Mouse (Mus musculus) MEL (cell line): ENCODE results near the gene Cyp20a1. TPM values are rescaled to one million over a fixed set of nuclear protein-coding genes. Genes with fewer than 3 reads are reported as not detected.

Experiments
- DNase-seq: peaks from one replicate; pipeline ENCODE4 v3.0.0; 2011; ENCODE audit warnings: low read depth, low spot score
- H3K27ac ChIP-seq: 2 replicates; pipeline ENCODE4 v1.5.1; 2012; ENCODE audit warnings: low read depth, mild to moderate bottlenecking, control low read depth, low read length, moderate library complexity; ENCODE audit not compliant: control insufficient read depth
- H3K27me3 ChIP-seq, 2 experiments: fragments of 150-350 bp in 1 of 2; sonication (generic) in 1 of 2; 2 replicates each; pipeline ENCODE4 v1.6.1; 2012; ENCODE audit warnings: low read length in 2 of 2, mild to moderate bottlenecking in 2 of 2, improper control_type of control experiment in 1 of 2, moderate library complexity in 1 of 2; ENCODE audit not compliant: insufficient read depth in 2 of 2, control insufficient read depth in 1 of 2
- H3K36me3 ChIP-seq, 2 experiments: 2 replicates each; pipeline ENCODE4 v1.6.1; 2012 to 2014; ENCODE audit warnings: low read length in 2 of 2, improper control_type of control experiment in 1 of 2, inconsistent platforms in 1 of 2, mild to moderate bottlenecking in 1 of 2; ENCODE audit not compliant: insufficient read depth in 2 of 2, control insufficient read depth in 1 of 2
- H3K4me1 ChIP-seq, 2 experiments: fragments of 150-350 bp in 1 of 2; sonication (generic) in 1 of 2; 2 replicates each; pipeline ENCODE4 v1.6.1; 2012; ENCODE audit warnings: low read length in 2 of 2, improper control_type of control experiment in 1 of 2, mild to moderate bottlenecking in 1 of 2; ENCODE audit not compliant: insufficient read depth in 2 of 2, control insufficient read depth in 1 of 2
- H3K4me3 ChIP-seq, 2 experiments: fragments of 150-350 bp in 1 of 2; sonication (generic) in 1 of 2; 2 replicates each; pipeline ENCODE4 v1.5.1; 2012; ENCODE audit warnings: low read depth in 2 of 2, low read length in 2 of 2, mild to moderate bottlenecking in 2 of 2, moderate library complexity in 2 of 2, control low read depth in 1 of 2, improper control_type of control experiment in 1 of 2; ENCODE audit not compliant: control insufficient read depth in 1 of 2, insufficient read depth in 1 of 2
- H3K79me2 ChIP-seq: 2 replicates; pipeline ENCODE4 v1.6.1; 2012; ENCODE audit warnings: mild to moderate bottlenecking, low read length, moderate library complexity; ENCODE audit not compliant: control insufficient read depth, poor library complexity, insufficient read depth
- H3K9ac ChIP-seq: 2 replicates; pipeline ENCODE4 v1.6.1; 2012; ENCODE audit warnings: low read depth, mild to moderate bottlenecking, control low read depth, low read length, moderate library complexity; ENCODE audit not compliant: control insufficient read depth, poor library complexity, severe bottlenecking
- H3K9me3 ChIP-seq: fragments of 150-350 bp; sonication (generic); replicated peaks from 2 replicates; pipeline ENCODE4 v1.6.1; 2012; ENCODE audit warnings: mild to moderate bottlenecking, low read length, improper control_type of control experiment, moderate library complexity; ENCODE audit not compliant: insufficient read depth
- CHD1 ChIP-seq: IDR thresholded peaks from 2 replicates; pipeline ENCODE4 v1.6.1; 2012; ENCODE audit warnings: low read depth, mild to moderate bottlenecking, inconsistent platforms, low read length, improper control_type of control experiment
- CTCF ChIP-seq, 3 experiments: IDR thresholded peaks in 2 of 3; conservative IDR thresholded peaks in 1 of 3; 2 replicates each; pipeline ENCODE4 v1.5.1; 2011 to 2012; ENCODE audit warnings: low read length in 3 of 3, low read depth in 2 of 3, mild to moderate bottlenecking in 2 of 3, improper control_type of control experiment in 1 of 3, inconsistent platforms in 1 of 3, mixed read lengths in 1 of 3, moderate library complexity in 1 of 3; ENCODE audit not compliant: control insufficient read depth in 1 of 3, insufficient read depth in 1 of 3, poor library complexity in 1 of 3, severe bottlenecking in 1 of 3
- E2F4 ChIP-seq: IDR thresholded peaks from 2 replicates; pipeline ENCODE4 v1.6.1; 2011; ENCODE audit warnings: low read depth, low read length, improper control_type of control experiment, borderline replicate concordance
- ETS1 ChIP-seq: IDR thresholded peaks from 2 replicates; pipeline ENCODE4 v1.6.1; 2012; ENCODE audit warnings: low read depth, mild to moderate bottlenecking, inconsistent platforms, low read length, improper control_type of control experiment, moderate library complexity
- GABPA ChIP-seq: IDR thresholded peaks from 2 replicates; pipeline ENCODE4 v1.6.1; 2012; ENCODE audit warnings: low read depth, mild to moderate bottlenecking, inconsistent platforms, low read length, improper control_type of control experiment, moderate library complexity
- MAZ ChIP-seq: IDR thresholded peaks from 2 replicates; pipeline ENCODE4 v1.6.1; 2012; ENCODE audit warnings: low read depth, mild to moderate bottlenecking, inconsistent platforms, low read length, improper control_type of control experiment
- MYB ChIP-seq: IDR thresholded peaks from 2 replicates; pipeline ENCODE4 v1.6.1; 2011; ENCODE audit warnings: mild to moderate bottlenecking, low read depth, low read length, improper control_type of control experiment
- NRF1 ChIP-seq: IDR thresholded peaks from 2 replicates; pipeline ENCODE4 v1.6.1; 2014; ENCODE audit warnings: low read depth, mild to moderate bottlenecking, inconsistent platforms, low read length, improper control_type of control experiment, moderate library complexity; ENCODE audit not compliant: poor library complexity, insufficient read depth, severe bottlenecking
- POLR2A ChIP-seq, 2 experiments: IDR thresholded peaks; 2 replicates each; pipeline ENCODE4 v1.6.1; 2011 to 2012; ENCODE audit warnings: low read length in 2 of 2, mild to moderate bottlenecking in 2 of 2, control low read depth in 1 of 2, improper control_type of control experiment in 1 of 2, low read depth in 1 of 2, moderate library complexity in 1 of 2; ENCODE audit not compliant: control insufficient read depth in 1 of 2, insufficient read depth in 1 of 2, poor library complexity in 1 of 2
- POLR2AphosphoS2 ChIP-seq: IDR thresholded peaks from 2 replicates; pipeline ENCODE4 v1.6.1; 2011; ENCODE audit warnings: low read length, improper control_type of control experiment
- RAD21 ChIP-seq: IDR thresholded peaks from 2 replicates; pipeline ENCODE4 v1.6.1; 2011; ENCODE audit warnings: mild to moderate bottlenecking, low read depth, low read length, improper control_type of control experiment
- SIN3A ChIP-seq: IDR thresholded peaks from 2 replicates; pipeline ENCODE4 v1.6.1; 2012; ENCODE audit warnings: low read length, improper control_type of control experiment, inconsistent platforms
- SMC3 ChIP-seq: IDR thresholded peaks from 2 replicates; pipeline ENCODE4 v1.6.1; 2011; ENCODE audit warnings: low read depth, low read length, improper control_type of control experiment
- TAL1 ChIP-seq: IDR thresholded peaks from 2 replicates; pipeline ENCODE4 v1.6.1; 2012; ENCODE audit warnings: mild to moderate bottlenecking, inconsistent platforms, low read length, moderate library complexity, mixed read lengths
- UBTF ChIP-seq: IDR thresholded peaks from 2 replicates; pipeline ENCODE4 v1.6.1; 2012; ENCODE audit warnings: low read depth, mild to moderate bottlenecking, inconsistent platforms, low read length, improper control_type of control experiment, moderate library complexity, borderline replicate concordance; ENCODE audit not compliant: insufficient read depth
- USF2 ChIP-seq, 2 experiments: IDR thresholded peaks; 2 replicates each; pipeline ENCODE4 v1.6.1; 2011 to 2012; ENCODE audit warnings: improper control_type of control experiment in 2 of 2, low read length in 2 of 2, borderline replicate concordance in 1 of 2, inconsistent platforms in 1 of 2, low read depth in 1 of 2, mild to moderate bottlenecking in 1 of 2; ENCODE audit not compliant: insufficient read depth in 1 of 2
- polyA plus RNA-seq, 2 experiments: library from polyadenylated mRNA; stranded (reverse) in 1 of 2; unstranded in 1 of 2; fragments of >175 nt in 1 of 2; fragments of >200 nt in 1 of 2; gene quantifications; 2 replicates each; pipeline versions ENCODE4 v1.2.1 to v1.2.4; 2012; ENCODE audit warnings: low replicate concordance in 2 of 2, low read depth in 1 of 2; ENCODE audit not compliant: insufficient read length in 2 of 2, insufficient read depth in 1 of 2, missing spikeins in 1 of 2
- total RNA-seq: library from RNA; depleted of rRNA; stranded (reverse); fragments of 300-350 nt; gene quantifications from 2 replicates; pipeline ENCODE4 v1.2.3, GENCODE M21; 2012; rRNA removed

Cyp20a1 gene
- total and polyA plus RNA-seq, 3 experiments = 14.5 to 24.0 TPM; not detected in 1

DNA sequence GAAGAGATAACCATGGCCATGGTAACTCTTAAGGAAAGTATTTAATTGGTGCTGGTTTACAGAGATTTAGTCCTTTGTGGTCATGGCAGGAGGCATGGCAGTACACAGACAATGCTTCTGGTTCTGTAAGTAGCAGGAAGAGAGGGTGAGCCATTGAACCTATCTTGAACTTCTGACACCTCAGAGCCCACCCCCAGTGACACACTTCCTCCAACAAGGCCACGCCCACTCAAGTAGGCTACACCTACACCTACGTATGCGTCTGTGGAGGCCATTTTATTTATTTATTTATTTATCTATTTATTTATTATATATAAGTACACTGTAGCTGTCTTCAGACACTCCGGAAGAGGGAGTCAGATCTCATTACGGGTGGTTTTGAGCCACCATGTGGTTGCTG, 88.4 kb downstream of the Cyp20a1 start:
- Histone ChIP-seq H3K27ac (no peak overlapping the region), H3K27me3 (no peaks in the 10 kb centered on the region), H3K9ac (no peak overlapping the region), H3K79me2 (peaks cover 4% of the 10 kb centered on the region), H3K9me3 (no peaks in the 10 kb centered on the region; the same call in 1 of the 2 replicates), H3K36me3 (peaks cover 0 to 8% of the 10 kb centered on the region in 2 experiments; a peak in 2 of 4 replicates), H3K4me1 (0 out of 4 replicates have a peak, but pooled peaks cover 0 to 3% of the 10 kb centered on the region in 2 experiments), H3K4me3 (no peak overlapping the region)
- no peak for TF ChIP-seq GABPA
- no peak for TF ChIP-seq SIN3A
- TF ChIP-seq CHD1 = no peak
- TF ChIP-seq SMC3 = no peak
- no peak for TF ChIP-seq UBTF
- TF ChIP-seq POLR2A (IDR thresholded peaks at IDR 0.05; ENCODE audit: control insufficient read depth in 1 of 2, insufficient read depth in 1 of 2, low read depth in 1 of 2, low read length in 2 of 2, poor library complexity in 1 of 2) = no peak
- TF ChIP-seq USF2 (IDR thresholded peaks at IDR 0.05; ENCODE audit: borderline replicate concordance in 1 of 2, insufficient read depth in 1 of 2, low read depth in 1 of 2, low read length in 2 of 2) = no peak
- no peak for TF ChIP-seq MAZ
- no peak for TF ChIP-seq ETS1
- no peak for TF ChIP-seq POLR2AphosphoS2
- no peak for TF ChIP-seq MYB
- DNase-seq = no peak

DNA sequence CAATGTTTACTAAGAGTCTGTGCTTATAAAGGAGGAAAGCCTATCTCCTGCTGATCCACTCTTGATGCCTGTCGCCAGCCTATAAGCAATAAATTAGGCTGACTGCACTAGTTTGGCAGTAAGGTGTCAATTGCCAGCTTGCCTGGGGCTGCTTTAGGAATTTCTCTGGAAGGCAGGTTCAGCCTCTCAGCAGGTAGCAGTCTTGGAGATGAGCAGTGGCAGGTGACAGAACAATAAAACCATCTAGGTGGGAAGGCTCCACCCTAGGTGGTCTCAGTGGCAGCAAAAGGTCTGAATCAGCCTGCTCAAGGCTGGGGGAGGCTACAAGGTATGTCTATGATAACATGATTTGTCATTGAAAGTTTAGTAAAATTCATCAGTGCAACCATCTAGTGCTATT, 89.4 kb downstream of the Cyp20a1 start:
- peaks cover 3% of the 10 kb centered on the region for H3K79me2 ChIP-seq
- H3K4me1 ChIP-seq = 0 out of 4 replicates have a peak, but pooled peaks cover 0 to 3% of the 10 kb centered on the region in 2 experiments
- no peak for DNase-seq
- H3K36me3 ChIP-seq = peaks cover 0 to 8% of the 10 kb centered on the region in 2 experiments; a peak in 2 of 4 replicates
- no peak overlapping the region for H3K9ac ChIP-seq
- no peaks in the 10 kb centered on the region; the same call in 1 of the 2 replicates for H3K9me3 ChIP-seq
- H3K27ac ChIP-seq = no peak overlapping the region
- TF ChIP-seq E2F4 = no peak
- no peak for TF ChIP-seq TAL1
- TF ChIP-seq NRF1 = no peak
- no peak for TF ChIP-seq RAD21
- TF ChIP-seq CTCF (IDR thresholded peaks at IDR 0.05 in 2 of 3, conservative IDR thresholded peaks at IDR 0.05 in 1 of 3; ENCODE audit: control insufficient read depth in 1 of 3, insufficient read depth in 1 of 3, low read depth in 2 of 3, low read length in 3 of 3, poor library complexity in 1 of 3, severe bottlenecking in 1 of 3) = no peak
- TF ChIP-seq MAZ = no peak
- no peak for TF ChIP-seq SMC3
- H3K27me3 ChIP-seq = no peaks in the 10 kb centered on the region
- H3K4me3 ChIP-seq = no peak overlapping the region

Other genes with a start within 250 kb of the Cyp20a1 start
- 3.7 and 3.9 TPM in 2 replicates for gene Carf, start 245.1 kb upstream of the Cyp20a1 start, total RNA-seq
- gene Carf, start 245.1 kb upstream of the Cyp20a1 start, polyA plus RNA-seq = 1 to 10 TPM in 1 of 2 experiments, not detected in 1; 6.1 TPM
- 94.4 and 99.1 TPM in 2 replicates for gene Wdr12, start 244.7 kb upstream of the Cyp20a1 start, total RNA-seq
- gene Wdr12, start 244.7 kb upstream of the Cyp20a1 start, polyA plus RNA-seq = 100 to 1,000 TPM in 1 of 2 experiments, 10 to 100 TPM in 1; 82.7 to 420 TPM
- 2.0 and 2.5 TPM in 2 replicates for gene Nbeal1, start 162.7 kb upstream of the Cyp20a1 start, total RNA-seq
- gene Nbeal1, start 162.7 kb upstream of the Cyp20a1 start, polyA plus RNA-seq = 1 to 10 TPM in 1 of 2 experiments, not detected in 1; 1.5 TPM
- gene Abi2, start 66.3 kb downstream of the Cyp20a1 start, total RNA-seq = 15.0 and 21.7 TPM in 2 replicates
- gene Abi2, start 66.3 kb downstream of the Cyp20a1 start, polyA plus RNA-seq = 10 to 100 TPM; 16.0 to 75.2 TPM
- 0.33 and 0.42 TPM in 2 replicates for gene Raph1, start 223.8 kb downstream of the Cyp20a1 start, total RNA-seq
- gene Raph1, start 223.8 kb downstream of the Cyp20a1 start, polyA plus RNA-seq = under 1 TPM in 1 of 2 experiments, not detected in 1; 0.67 TPM